Mouse (Mus musculus) stomach, postnatal 0 days (tissue): ENCODE data around the gene Gabra4.

Experiments used
- CTCF ChIP-seq: IDR thresholded peaks from 2 replicates; pipeline ENCODE4 v1.5.1; 2016; ENCODE audit warnings: antibody characterized with exemption, low read depth, mild to moderate bottlenecking, moderate library complexity
- EP300 ChIP-seq: optimal IDR thresholded peaks from 2 replicates; pipeline ENCODE3; 2016; ENCODE audit warnings: antibody characterized with exemption

DNA sequence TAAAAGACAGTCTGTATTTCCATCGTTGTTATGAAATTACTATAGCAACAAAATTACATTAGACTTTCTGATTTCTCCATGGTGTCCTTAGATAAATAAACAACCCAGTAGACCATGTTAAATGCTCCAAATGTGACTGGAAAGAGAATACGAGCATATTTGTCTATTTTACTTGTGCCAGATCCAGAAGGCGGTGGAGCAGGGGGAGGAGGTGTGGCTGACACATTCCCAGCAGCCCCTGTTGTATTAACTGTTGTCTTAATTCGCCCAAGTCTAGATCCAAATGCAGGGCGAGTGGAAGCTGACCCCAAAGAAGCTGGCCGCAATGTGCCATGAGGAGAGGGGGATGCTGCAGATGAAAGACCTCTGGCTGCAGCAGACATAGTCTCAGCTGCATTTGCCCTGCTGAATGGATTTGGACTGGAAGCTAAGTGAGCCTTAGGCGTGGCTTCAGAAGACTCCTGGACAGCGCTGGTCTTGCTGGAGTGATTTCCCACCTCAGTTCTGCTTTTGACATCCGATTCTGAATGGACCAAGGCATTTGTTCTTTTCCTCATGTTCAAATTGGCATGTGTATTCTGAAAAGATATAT is 86.4 kb downstream of the Gabra4 start:
- no peak for TF ChIP-seq CTCF
- no peak for TF ChIP-seq EP300
